Mouse (Mus musculus): ENCODE results near the gene Tle3. TPM values are rescaled to one million over a fixed set of nuclear protein-coding genes. Genes with fewer than 3 reads are reported as not detected.

Tle3 gene
- 88.4 TPM for polyA plus RNA-seq (2015; fragmentation: Illumina TruSeq; extraction: RNeasy Lipid Tissue Mini Kit (QIAGEN cat#74804); ENCODE audit: insufficient read depth, low replicate concordance)

GRCm38 (mm10) chr9:61371755-61372509, at the start of gene Tle3:
Tle3 (plus strand) TSS chr9:61372366.

